Mouse (Mus musculus) liver, postnatal 0 days (tissue): Measurements from ENCODE around the gene Cdh8. TPM values are rescaled to one million over a fixed set of nuclear protein-coding genes. Genes with fewer than 3 reads are reported as not detected.

Experiments
- ATAC-seq: fragments of 200-750 bp; cut with Nextera tagmentation; 2 replicates; pipeline ENCODE4 v1.8.0; 2017; ENCODE audit warnings: mild to moderate bottlenecking, moderate library complexity
- DNase-seq: peaks from one replicate; pipeline ENCODE4 v3.0.0-alpha.2; 2016
- H3K27ac ChIP-seq: fragments of 300-500 bp; sonication (generic); 2 replicates; pipeline ENCODE4 v1.5.1; 2014; ENCODE audit warnings: antibody characterized with exemption, moderate library complexity, mild to moderate bottlenecking, low read depth
- H3K27me3 ChIP-seq: fragments of 300-500 bp; sonication (generic); 2 replicates; pipeline ENCODE4 v1.6.1; 2014; ENCODE audit warnings: low read length, control low read depth, mixed read lengths; ENCODE audit not compliant: insufficient read depth
- H3K36me3 ChIP-seq: fragments of 300-500 bp; sonication (generic); replicated peaks from 2 replicates; pipeline ENCODE4 v1.6.1; 2014; ENCODE audit warnings: mild to moderate bottlenecking, control low read depth, low read length, moderate library complexity, mixed read lengths; ENCODE audit not compliant: insufficient read depth
- H3K4me1 ChIP-seq: fragments of 300-500 bp; sonication (generic); 2 replicates; pipeline ENCODE4 v1.6.1; 2014; ENCODE audit warnings: antibody characterized with exemption, mild to moderate bottlenecking, control low read depth; ENCODE audit not compliant: insufficient read depth
- H3K4me2 ChIP-seq: fragments of 300-500 bp; sonication (generic); 2 replicates; pipeline ENCODE4 v1.6.1; 2014; ENCODE audit warnings: low read depth, mild to moderate bottlenecking, low read length, moderate library complexity, mixed read lengths
- H3K4me3 ChIP-seq: fragments of 300-500 bp; sonication (generic); 2 replicates; pipeline ENCODE4 v1.5.1; 2014; ENCODE audit warnings: low read depth, low read length
- H3K9ac ChIP-seq: fragments of 300-500 bp; sonication (generic); replicated peaks from 2 replicates; pipeline ENCODE4 v1.6.1; 2014; ENCODE audit warnings: mild to moderate bottlenecking, moderate library complexity
- H3K9me3 ChIP-seq: fragments of 300-500 bp; sonication (generic); 2 replicates; pipeline ENCODE4 v1.6.1; 2016; ENCODE audit warnings: mild to moderate bottlenecking, control low read depth, low read length, mixed read lengths
- CTCF ChIP-seq: sonication (generic); IDR thresholded peaks from 2 replicates; pipeline ENCODE4 v1.5.1; 2016; ENCODE audit warnings: antibody characterized with exemption, low read depth
- EP300 ChIP-seq: IDR thresholded peaks from 2 replicates; pipeline ENCODE4 v1.6.1; 2016; ENCODE audit warnings: antibody characterized with exemption, low read depth, mild to moderate bottlenecking
- WGBS: fragments of 180-500 bp; shearing (Covaris S2); extraction: QIAGEN DNeasy Blood & Tissue Kit; methylation state at CpG from one replicate; pipeline ENCODE4 v1.1.7; 2014; ENCODE audit not compliant: insufficient replicate concordance; 5-methylcytosine and 5-hydroxymethylcytosine counted together
- polyA plus RNA-seq: library from polyadenylated mRNA; unstranded; fragments of >200 nt; fragmentation: Nextera tagmentation; extraction: Ambion mirVana; gene quantifications from 2 replicates; pipeline ENCODE4 v1.2.1, GENCODE M21; 2015

The Cdh8 gene
- polyA plus RNA-seq, 1 experiment from 2014 or later = not detected

DNA sequence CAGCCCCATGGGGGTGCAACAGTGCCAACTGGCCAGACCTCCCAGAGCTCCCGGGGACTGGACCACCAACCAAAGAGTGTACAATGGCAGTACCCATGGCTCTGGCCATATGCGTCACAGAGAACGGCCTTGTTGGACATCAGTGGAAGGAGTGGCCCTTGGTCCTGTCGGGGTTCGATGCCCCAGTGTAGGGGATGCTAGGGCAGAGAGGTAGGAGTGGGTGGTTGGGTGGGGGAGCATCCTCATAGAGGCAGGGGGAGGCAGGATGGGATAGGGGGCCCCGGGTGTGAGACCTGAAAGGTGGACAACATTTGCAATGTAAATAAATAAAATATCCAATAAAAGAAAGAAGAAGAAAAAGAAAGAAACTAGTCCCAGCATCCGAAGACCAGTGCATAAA, 47.8 kb downstream of the Cdh8 start:
- Histone ChIP-seq H3K4me1 (no peaks in the 10 kb centered on the region), H3K27me3 (no peaks in the 10 kb centered on the region), H3K4me2 (no peak overlapping the region), H3K27ac (no peak overlapping the region), H3K4me3 (no peak overlapping the region), H3K9ac (no peak overlapping the region), H3K36me3 (no peaks in the 10 kb centered on the region), H3K9me3 (no peaks in the 10 kb centered on the region)
- WGBS = 69% methylated on average over 7 of the region's 7 CpGs
- no peak for TF ChIP-seq CTCF
- no peak for TF ChIP-seq EP300
- ATAC-seq (no peak), DNase-seq (no peak)

DNA sequence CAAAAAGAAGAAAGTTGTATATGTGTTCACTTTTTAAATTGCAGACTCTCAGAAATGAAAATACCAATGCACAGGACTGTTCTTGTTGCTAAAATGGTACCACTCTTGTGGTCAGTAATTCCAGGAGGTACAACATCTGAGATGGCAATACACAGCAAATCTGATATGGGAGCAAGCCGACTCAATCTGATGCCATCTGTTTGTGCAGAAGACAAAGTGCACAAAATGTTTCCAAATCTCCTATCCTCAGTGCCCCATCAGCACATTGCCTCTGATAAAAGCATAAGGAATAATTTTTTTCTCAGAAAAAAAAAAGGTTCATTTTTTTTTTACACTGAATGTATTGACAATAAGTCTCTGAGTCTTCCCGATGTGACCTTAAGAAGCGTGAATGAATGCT, 62.3 kb downstream of the Cdh8 start:
- Histone ChIP-seq H3K9me3 (no peaks in the 10 kb centered on the region), H3K4me1 (no peaks in the 10 kb centered on the region), H3K27me3 (no peaks in the 10 kb centered on the region), H3K4me2 (no peak overlapping the region), H3K9ac (no peak overlapping the region), H3K27ac (no peak overlapping the region), H3K4me3 (no peak overlapping the region), H3K36me3 (no peaks in the 10 kb centered on the region)
- DNase-seq = no peak
- no peak for ATAC-seq
- 84% methylated on average over 3 of the region's 3 CpGs for WGBS
- no peak for TF ChIP-seq EP300
- TF ChIP-seq CTCF = no peak

DNA sequence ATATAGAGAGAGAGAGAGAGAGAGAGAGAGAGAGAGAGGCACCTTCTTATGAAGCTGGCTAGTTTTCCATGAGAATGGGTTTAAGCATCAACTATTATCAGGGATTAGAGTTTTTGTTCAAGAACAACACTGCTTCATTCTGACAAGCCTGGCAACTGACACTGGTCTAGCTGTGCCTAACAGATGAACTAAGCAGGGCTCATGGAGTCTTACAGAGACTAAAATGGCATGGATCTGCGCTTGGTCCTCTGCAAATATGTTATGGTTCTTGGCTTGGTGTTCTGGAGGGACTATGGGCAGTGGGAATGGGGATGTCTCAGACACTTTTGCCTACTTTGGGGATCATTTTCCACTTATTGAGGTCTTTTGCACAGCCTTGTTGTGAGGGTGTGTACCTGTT, 63.0 kb downstream of the Cdh8 start:
- TF ChIP-seq EP300 (no peak), CTCF (no peak)
- Histone ChIP-seq H3K9ac (no peak overlapping the region), H3K36me3 (no peaks in the 10 kb centered on the region), H3K4me3 (no peak overlapping the region), H3K9me3 (no peaks in the 10 kb centered on the region), H3K4me1 (no peaks in the 10 kb centered on the region), H3K27ac (no peak overlapping the region), H3K27me3 (no peaks in the 10 kb centered on the region), H3K4me2 (no peak overlapping the region)
- no peak for DNase-seq
- 45% methylated on average over 1 of the region's 1 CpGs for WGBS
- ATAC-seq = no peak

DNA sequence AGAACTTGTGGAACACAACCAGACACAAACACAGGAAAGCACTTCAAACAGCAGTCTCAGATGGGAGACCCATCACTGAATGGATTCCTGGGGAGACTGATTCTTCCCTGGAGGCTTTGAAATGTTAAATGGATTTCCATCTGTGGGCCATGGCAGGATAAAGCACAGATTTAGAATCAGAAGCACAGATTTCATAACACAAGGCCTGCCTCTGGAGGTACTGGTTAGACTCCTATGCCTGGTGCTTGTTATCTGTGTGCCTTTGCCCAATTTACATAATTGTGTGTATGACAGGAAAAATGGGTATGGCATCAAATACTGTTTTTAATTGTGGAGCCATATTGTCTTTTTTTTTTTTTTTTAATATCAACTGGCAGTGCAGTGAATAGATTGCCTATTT, 66.8 kb downstream of the Cdh8 start:
- Histone ChIP-seq H3K4me2 (no peak overlapping the region), H3K9me3 (no peaks in the 10 kb centered on the region), H3K4me3 (no peak overlapping the region), H3K4me1 (no peaks in the 10 kb centered on the region), H3K27me3 (no peaks in the 10 kb centered on the region), H3K27ac (no peak overlapping the region), H3K9ac (no peak overlapping the region), H3K36me3 (no peaks in the 10 kb centered on the region)
- no peak for TF ChIP-seq CTCF
- no peak for TF ChIP-seq EP300
- DNase-seq (no peak), ATAC-seq (no peak)

DNA sequence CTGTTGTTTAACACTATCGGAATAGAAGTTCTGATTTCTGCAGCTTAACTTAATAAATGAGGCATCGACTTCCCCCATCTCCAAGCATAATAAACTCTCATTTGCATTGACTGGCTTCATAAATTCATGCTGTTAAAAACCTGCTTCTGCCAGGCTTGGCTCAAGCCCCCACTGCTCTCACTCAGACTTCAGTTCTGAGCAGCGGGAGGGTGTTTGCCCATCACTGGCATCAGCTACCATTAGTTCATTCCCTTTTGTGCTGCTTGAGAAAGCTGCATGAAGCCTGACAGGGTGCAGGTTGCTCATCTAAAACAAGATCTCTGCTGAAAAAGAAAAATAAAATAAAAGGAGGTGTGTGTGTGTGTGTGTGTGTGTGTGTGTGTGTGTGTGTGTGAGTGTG, 67.7 kb downstream of the Cdh8 start:
- Histone ChIP-seq H3K9ac (no peak overlapping the region), H3K9me3 (no peaks in the 10 kb centered on the region), H3K27ac (no peak overlapping the region), H3K27me3 (no peaks in the 10 kb centered on the region), H3K36me3 (no peaks in the 10 kb centered on the region), H3K4me1 (no peaks in the 10 kb centered on the region), H3K4me3 (no peak overlapping the region), H3K4me2 (no peak overlapping the region)
- 73% methylated on average over 3 of the region's 3 CpGs for WGBS
- ATAC-seq (no peak), DNase-seq (no peak)
- TF ChIP-seq CTCF (no peak), EP300 (no peak)

DNA sequence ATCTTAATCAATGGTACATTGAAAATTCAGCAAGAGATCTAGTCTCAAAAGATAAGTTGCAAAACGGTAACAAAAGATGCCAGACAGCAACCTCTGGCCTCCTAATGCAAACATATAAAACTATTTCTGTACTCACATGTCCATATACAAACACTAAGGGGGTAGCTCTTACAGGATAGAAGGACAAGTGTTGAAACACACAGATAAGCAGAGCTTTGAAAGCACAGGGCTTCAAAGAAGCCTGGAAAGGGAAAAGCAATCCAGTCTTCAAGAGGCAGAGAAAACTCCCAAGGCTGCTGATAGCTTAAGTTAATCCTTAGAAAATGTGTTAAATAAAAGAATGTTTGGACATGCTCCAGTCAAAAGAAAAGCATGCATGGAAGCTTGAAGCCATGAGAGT, 77.0 kb downstream of the Cdh8 start:
- Histone ChIP-seq H3K36me3 (no peaks in the 10 kb centered on the region), H3K9me3 (no peaks in the 10 kb centered on the region), H3K27me3 (no peaks in the 10 kb centered on the region), H3K4me1 (no peaks in the 10 kb centered on the region), H3K9ac (no peak overlapping the region), H3K4me3 (no peak overlapping the region), H3K27ac (no peak overlapping the region), H3K4me2 (no peak overlapping the region)
- TF ChIP-seq CTCF = no peak
- TF ChIP-seq EP300 = no peak
- 37% methylated on average over 1 of the region's 1 CpGs for WGBS
- no peak for DNase-seq
- ATAC-seq = no peak

DNA sequence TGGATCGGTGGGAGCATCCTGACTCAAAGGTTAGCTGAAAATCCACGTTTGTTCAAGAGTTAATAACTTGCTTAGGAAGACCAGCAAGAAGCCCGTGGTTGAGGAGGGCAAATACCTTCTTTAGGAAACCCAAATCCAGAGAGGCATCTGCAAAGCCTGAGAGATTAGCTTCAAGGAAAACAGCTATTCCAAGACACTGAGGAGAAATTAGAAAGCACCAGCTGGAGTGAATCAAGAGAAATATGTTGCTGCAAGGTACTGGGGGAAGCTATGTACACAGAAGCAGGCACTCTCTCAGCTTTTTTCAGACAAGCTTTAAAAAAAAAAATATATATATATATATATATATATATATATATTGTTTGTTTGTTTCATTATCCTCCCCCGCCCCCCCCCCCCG, 88.7 kb downstream of the Cdh8 start:
- no peak for DNase-seq
- 55% methylated on average over 5 of the region's 5 CpGs for WGBS
- H3K4me1 ChIP-seq = no peaks in the 10 kb centered on the region
- H3K4me2 ChIP-seq = no peak overlapping the region
- H3K36me3 ChIP-seq = no peaks in the 10 kb centered on the region
- no peaks in the 10 kb centered on the region for H3K9me3 ChIP-seq
- no peak overlapping the region for H3K4me3 ChIP-seq
- H3K27me3 ChIP-seq = no peaks in the 10 kb centered on the region
- H3K9ac ChIP-seq = no peak overlapping the region
- ATAC-seq = no peak
- no peak overlapping the region for H3K27ac ChIP-seq
- TF ChIP-seq EP300 = no peak
- TF ChIP-seq CTCF = no peak
